Mouse (Mus musculus) megakaryocyte, embryonic 14.5 days (primary cell): Measurements from ENCODE around the gene Dnase1l1. TPM values are rescaled to one million over a fixed set of nuclear protein-coding genes. Genes with fewer than 3 reads are reported as not detected.

ENCODE experiments used
- H3K27me3 ChIP-seq: replicated peaks from 2 replicates; pipeline ENCODE3; 2012; ENCODE audit warnings: inconsistent platforms
- H3K36me3 ChIP-seq: replicated peaks from 2 replicates; pipeline ENCODE3; 2012; ENCODE audit warnings: low read length, inconsistent platforms, mixed read lengths
- H3K4me1 ChIP-seq: 2 replicates; pipeline ENCODE4 v1.6.1; 2012; ENCODE audit warnings: inconsistent platforms
- H3K4me3 ChIP-seq: replicated peaks from 2 replicates; pipeline ENCODE3; 2012; ENCODE audit warnings: moderate library complexity, mild to moderate bottlenecking, inconsistent platforms
- H3K9me3 ChIP-seq: 2 replicates; pipeline ENCODE4 v1.6.1; 2012; ENCODE audit warnings: inconsistent platforms
- FLI1 ChIP-seq: IDR thresholded peaks from 2 replicates; pipeline ENCODE4 v1.6.1; 2012; ENCODE audit warnings: low read length, inconsistent platforms, mixed read lengths
- GATA1 ChIP-seq: IDR thresholded peaks from 3 replicates; pipeline ENCODE4 v1.6.1; 2012; ENCODE audit warnings: mixed read lengths, low read length, inconsistent platforms, borderline replicate concordance
- polyA plus RNA-seq: library from polyadenylated mRNA; stranded (reverse); fragments of >175 nt; gene quantifications from 2 replicates; pipeline ENCODE4 v1.2.3, GENCODE M21; 2012; ENCODE audit warnings: low replicate concordance; ENCODE audit not compliant: insufficient read depth

Gene Dnase1l1
- polyA plus RNA-seq, 1 experiment = 2.8 TPM

GRCm38 (mm10) chrX:74270062-74270901 is 11.9 kb downstream of the Dnase1l1 start, which contains the start of gene Rpl10:
TSS of gene Rpl10 (plus strand) at chrX:74270812.
- H3K36me3 ChIP-seq = peaks cover 22% of the 10 kb centered on the region
- TF ChIP-seq FLI1 (no peak), GATA1 (peak; percentile 88)
- peak within 1 kb of the TSS; percentile 91 for H3K4me3 ChIP-seq
- peaks cover 9% of the 10 kb centered on the region for H3K27me3 ChIP-seq
- H3K4me1 ChIP-seq = peaks cover 20% of the 10 kb centered on the region
- peaks cover 5% of the 10 kb centered on the region; the same call in 1 of the 2 replicates for H3K9me3 ChIP-seq

- TF ChIP-seq FLI1 = no peak
- TF ChIP-seq GATA1 = no peak
- Histone ChIP-seq H3K9me3 (peaks cover 5% of the 10 kb centered on the region; the same call in 1 of the 2 replicates), H3K36me3 (peaks cover 22% of the 10 kb centered on the region)
These were observed 12.4 kb downstream of the Dnase1l1 start for GRCm38 (mm10) chrX:74269736-74270061.

GRCm38 (mm10) chrX:74257746-74258145 is 24.4 kb downstream of the Dnase1l1 start:
- TF ChIP-seq GATA1 = no peak
- Histone ChIP-seq H3K27me3 (no peaks in the 10 kb centered on the region), H3K4me1 (peaks cover 31% of the 10 kb centered on the region), H3K36me3 (peaks cover 35% of the 10 kb centered on the region), H3K9me3 (no peaks in the 10 kb centered on the region), H3K4me3 (no peak overlapping the region)

More at GRCm38 (mm10) chrX:74269736-74270061, 12.4 kb downstream of the Dnase1l1 start:
- Histone ChIP-seq H3K4me3 (peak overlapping the region; percentile 91), H3K27me3 (peaks cover 14% of the 10 kb centered on the region), H3K4me1 (peaks cover 20% of the 10 kb centered on the region)

DNA sequence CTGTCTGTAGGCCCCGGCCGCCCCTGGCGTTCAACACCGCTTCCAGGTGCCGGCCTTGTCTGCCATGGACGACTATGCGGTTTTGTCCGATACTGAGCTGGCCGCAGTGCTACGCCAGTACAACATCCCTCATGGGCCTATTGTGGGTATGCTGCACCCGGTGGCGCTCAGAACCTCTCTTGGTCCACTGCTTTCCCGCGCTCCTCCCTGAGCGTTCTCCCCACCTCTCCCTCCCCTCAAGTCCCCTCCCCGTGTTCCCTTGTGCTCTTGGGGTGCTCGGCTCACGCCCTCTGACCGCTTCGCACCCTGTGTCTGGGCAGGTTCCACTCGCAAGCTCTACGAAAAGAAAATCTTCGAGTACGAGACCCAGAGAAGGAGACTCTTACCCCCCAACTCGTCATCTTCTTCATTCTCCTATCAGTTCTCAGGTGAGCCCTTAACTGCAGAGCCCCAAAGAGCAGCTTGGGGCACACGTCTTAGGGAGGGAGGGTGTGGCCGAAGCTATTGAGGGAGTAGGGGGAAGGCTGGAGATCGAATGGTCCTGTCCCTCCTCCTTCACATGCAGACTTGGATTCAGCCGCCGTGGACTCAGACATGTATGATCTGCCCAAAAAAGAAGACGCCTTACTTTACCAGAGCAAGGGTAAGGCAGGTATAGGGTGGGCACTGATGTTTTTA is 27.1 kb downstream of the Dnase1l1 start:
- peaks cover 2% of the 10 kb centered on the region for H3K27me3 ChIP-seq
- H3K9me3 ChIP-seq = no peaks in the 10 kb centered on the region
- H3K4me3 ChIP-seq = peak overlapping the region; percentile 98
- peaks cover 32% of the 10 kb centered on the region for H3K4me1 ChIP-seq
- peaks cover 32% of the 10 kb centered on the region for H3K36me3 ChIP-seq
- TF ChIP-seq FLI1 (no peak), GATA1 (no peak)

DNA sequence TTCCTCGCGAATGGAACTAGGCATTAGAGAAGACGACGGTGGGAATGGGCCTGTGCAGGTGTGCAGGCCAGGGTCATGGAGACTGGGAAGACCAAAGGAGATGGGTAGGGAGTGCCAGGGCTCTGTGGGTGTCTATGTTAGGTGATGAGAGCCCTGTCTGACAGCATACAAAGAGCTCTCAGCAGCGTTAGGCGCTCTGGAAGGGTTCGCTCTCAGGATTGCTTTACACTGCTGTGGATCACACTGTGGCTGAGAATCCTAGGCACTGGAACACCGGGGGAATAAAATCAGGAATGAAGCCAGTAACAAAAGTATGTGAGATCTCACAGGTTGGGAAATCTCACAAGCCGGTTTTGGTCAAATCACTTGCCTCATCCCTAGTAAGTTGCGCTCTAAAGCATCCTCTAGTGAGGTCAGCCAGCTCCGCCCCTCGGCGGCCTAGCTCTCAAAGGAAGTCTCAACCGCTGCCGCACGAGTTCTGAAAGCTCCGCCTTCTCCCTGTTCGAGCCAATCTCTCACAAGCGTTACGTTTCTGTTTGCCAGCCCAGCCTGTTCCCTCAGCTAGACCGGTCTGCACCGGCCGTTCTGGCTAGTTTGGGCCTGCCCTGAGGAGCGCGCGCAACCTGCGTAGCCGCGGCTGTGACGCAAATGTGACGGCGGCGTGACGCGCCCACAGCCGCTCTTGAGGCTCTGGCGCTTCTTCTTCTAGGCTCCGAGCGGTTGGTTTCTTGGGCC is 27.8 kb downstream of the Dnase1l1 start, which contains the start of gene Emd:
TSS of gene Emd (plus strand) at position 535 of the 735 bp plus-strand sequence.
- Histone ChIP-seq H3K4me1 (peaks cover 39% of the 10 kb centered on the region), H3K9me3 (no peaks in the 10 kb centered on the region), H3K36me3 (peaks cover 28% of the 10 kb centered on the region), H3K27me3 (peaks cover 4% of the 10 kb centered on the region), H3K4me3 (peak within 1 kb of the TSS; percentile 98)
- TF ChIP-seq GATA1 (no peak), FLI1 (no peak)

GRCm38 (mm10) chrX:74249615-74250014 is 32.5 kb downstream of the Dnase1l1 start, which contains the start of gene Flna:
TSS of gene Flna (minus strand) at chrX:74249820.
- TF ChIP-seq GATA1 = no peak
- TF ChIP-seq FLI1 = no peak
- H3K27me3 ChIP-seq = peaks cover 13% of the 10 kb centered on the region
- H3K9me3 ChIP-seq = peaks cover 4% of the 10 kb centered on the region; the same call in 1 of the 2 replicates
- H3K36me3 ChIP-seq = no peaks in the 10 kb centered on the region
- H3K4me1 ChIP-seq = peaks cover 20% of the 10 kb centered on the region
- peak within 1 kb of the TSS; percentile 92 for H3K4me3 ChIP-seq

GRCm38 (mm10) chrX:74248651-74249050 is 33.5 kb downstream of the Dnase1l1 start:
- Histone ChIP-seq H3K9me3 (peaks cover 4% of the 10 kb centered on the region; the same call in 1 of the 2 replicates), H3K27me3 (peaks cover 13% of the 10 kb centered on the region), H3K4me3 (peak overlapping the region; percentile 92), H3K4me1 (peaks cover 25% of the 10 kb centered on the region), H3K36me3 (peaks cover under 1% of the 10 kb centered on the region)
- no peak for TF ChIP-seq FLI1
- no peak for TF ChIP-seq GATA1

GRCm38 (mm10) chrX:74246693-74247092 is 35.4 kb downstream of the Dnase1l1 start:
- TF ChIP-seq GATA1 (no peak), FLI1 (no peak)
- Histone ChIP-seq H3K4me3 (peak overlapping the region; percentile 94), H3K27me3 (peaks cover 13% of the 10 kb centered on the region), H3K4me1 (peaks cover 42% of the 10 kb centered on the region), H3K36me3 (peaks cover 21% of the 10 kb centered on the region), H3K9me3 (peaks cover 4% of the 10 kb centered on the region; the same call in 1 of the 2 replicates)

DNA sequence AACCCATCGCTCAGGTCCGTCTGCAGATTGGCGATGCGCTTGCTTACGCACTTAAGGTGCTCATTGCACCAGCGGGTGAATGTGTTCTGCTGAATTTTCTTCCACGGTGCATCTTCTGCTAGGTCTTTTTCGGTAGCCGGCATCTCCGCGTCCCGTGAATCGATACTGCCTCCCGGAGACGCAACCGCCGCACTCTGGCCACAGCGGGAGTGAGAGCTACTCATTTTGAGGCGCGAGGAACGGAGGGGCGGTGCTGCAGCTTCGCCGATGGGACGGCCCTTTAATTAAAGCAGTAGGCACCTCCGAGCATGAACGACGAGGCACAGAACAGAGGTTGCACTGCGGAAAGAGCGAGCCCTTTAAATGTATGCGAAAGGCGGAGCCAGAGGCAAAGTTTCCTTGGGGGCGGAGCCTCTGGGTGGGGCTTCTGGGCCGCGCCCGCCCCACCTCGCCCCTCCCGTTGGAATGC is 35.9 kb downstream of the Dnase1l1 start:
- Histone ChIP-seq H3K4me1 (peaks cover 46% of the 10 kb centered on the region), H3K9me3 (peaks cover 4% of the 10 kb centered on the region; the same call in 1 of the 2 replicates)

GRCm38 (mm10) chrX:74245687-74246086 is 36.5 kb downstream of the Dnase1l1 start:
- Histone ChIP-seq H3K36me3 (peaks cover 31% of the 10 kb centered on the region), H3K4me3 (peak overlapping the region; percentile 94), H3K27me3 (peaks cover 16% of the 10 kb centered on the region), H3K4me1 (peaks cover 51% of the 10 kb centered on the region), H3K9me3 (peaks cover 4% of the 10 kb centered on the region; the same call in 1 of the 2 replicates)
- no peak for TF ChIP-seq FLI1
- no peak for TF ChIP-seq GATA1

More for the DNA sequence above, 35.9 kb downstream of the Dnase1l1 start:
- H3K4me3 ChIP-seq = peak overlapping the region; percentile 94
- H3K36me3 ChIP-seq = peaks cover 25% of the 10 kb centered on the region
- no peak for TF ChIP-seq GATA1
- no peak for TF ChIP-seq FLI1
- H3K27me3 ChIP-seq = peaks cover 13% of the 10 kb centered on the region
